ENCODE assay signal across 8 mouse cellular contexts in the genomic region with DNA sequence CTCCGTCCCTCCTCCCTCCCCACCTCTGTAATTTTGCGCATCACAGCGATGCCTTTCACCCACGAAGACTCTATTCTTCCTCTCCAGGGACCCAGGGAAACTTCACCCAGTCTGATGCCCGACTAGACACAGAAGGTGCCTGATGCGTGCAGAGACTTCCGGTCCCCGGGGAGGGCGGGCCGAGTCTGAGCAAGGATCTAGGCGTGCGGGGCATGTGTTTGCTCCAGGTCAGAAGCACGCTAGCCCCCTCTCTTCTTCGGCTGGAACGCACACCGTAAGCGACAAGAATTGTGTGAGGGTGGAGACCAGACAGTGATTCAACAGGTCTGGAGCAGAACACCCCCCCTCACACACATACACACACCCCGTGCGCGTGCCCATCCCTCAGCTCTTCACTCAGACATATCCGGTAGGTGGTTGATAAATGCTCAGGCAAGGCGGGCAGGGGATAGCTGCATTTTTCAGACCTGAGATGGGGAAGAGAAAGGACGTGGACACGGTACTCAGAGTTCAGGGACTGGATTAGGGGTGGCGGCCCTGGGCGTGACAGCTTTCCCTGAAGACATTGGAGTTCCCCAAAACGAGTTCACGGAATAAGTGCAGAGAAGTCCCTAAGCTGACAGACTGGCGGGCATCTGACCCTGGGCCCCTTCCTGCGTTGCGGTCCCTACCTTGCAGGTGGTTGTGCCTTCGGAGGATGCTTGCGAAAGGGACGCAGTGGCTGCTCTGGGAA. TPM values are rescaled to one million over a fixed set of nuclear protein-coding genes. Genes with fewer than 3 reads are reported as not detected.
DNase-seq lines count a peak whose midpoint lies in the region; ATAC-seq and TF ChIP-seq lines count a peak whose summit lies in the region.

No protein-coding gene starts in this region.

- H3K4me1 ChIP-seq in ES-Bruce4 (ENCODE audit: control insufficient read depth, insufficient read depth, low read length) = peaks cover 4% of the 10 kb centered on the region
- H3K4me1 ChIP-seq in forebrain, embryonic 12.5 days = peaks cover 31% of the 10 kb centered on the region
- peaks cover 25% of the 10 kb centered on the region for H3K4me1 ChIP-seq in kidney, embryonic 16.5 days (ENCODE audit: insufficient read depth, low read length)

- peak overlapping the region; percentile 2; the same call in 1 of the 2 replicates for H3K27ac ChIP-seq in ES-Bruce4 (ENCODE audit: insufficient read depth, low read length)
- no peak overlapping the region for H3K27ac ChIP-seq in forebrain, embryonic 12.5 days
- H3K27ac ChIP-seq in kidney, embryonic 16.5 days (ENCODE audit: low read length) = peak overlapping the region; percentile 76
- H3K27ac ChIP-seq in macrophage = peak overlapping the region; percentile 58

- peaks cover 4% of the 10 kb centered on the region; the same call in 1 of the 2 replicates for H3K79me2 ChIP-seq in macrophage (ENCODE audit: inconsistent target)

- peaks cover 13% of the 10 kb centered on the region for H3K36me3 ChIP-seq in ES-Bruce4 (ENCODE audit: control insufficient read depth, insufficient read depth, low read length, poor library complexity, severe bottlenecking)
- peaks cover 29% of the 10 kb centered on the region for H3K36me3 ChIP-seq in forebrain, embryonic 12.5 days (replicated peaks)
- peaks cover 28% of the 10 kb centered on the region for H3K36me3 ChIP-seq in kidney, embryonic 16.5 days (ENCODE audit: insufficient read depth, low read length)
- peaks cover 7% of the 10 kb centered on the region; the same call in 1 of the 2 replicates for H3K36me3 ChIP-seq in macrophage (ENCODE audit: inconsistent target)
- H3K36me3 ChIP-seq in splenic B cell, adult 2 months (ENCODE audit: control insufficient read depth, insufficient read depth, low read length, poor library complexity, severe bottlenecking) = peaks cover 14% of the 10 kb centered on the region

- 3% methylated on average over 34 of the region's 34 CpGs for WGBS in forebrain, embryonic 12.5 days
- under 1% methylated on average over 33 of the region's 34 CpGs for WGBS in kidney, embryonic 16.5 days
- WGBS in macrophage (ENCODE audit: missing documents) = 4% methylated on average over 33 of the region's 34 CpGs

- no peak for TF ChIP-seq POLR2A in ES-Bruce4 (IDR thresholded peaks at IDR 0.05; ENCODE audit: insufficient read depth, low read length)

- peak overlapping the region; percentile 70 for H3K4me3 ChIP-seq in ES-Bruce4 (ENCODE audit: low read depth, low read length)
- peak overlapping the region; percentile 28 for H3K4me3 ChIP-seq in forebrain, embryonic 12.5 days (replicated peaks)
- H3K4me3 ChIP-seq in kidney, embryonic 16.5 days (ENCODE audit: low read length) = peak overlapping the region; percentile 57
- H3K4me3 ChIP-seq in macrophage (ENCODE audit: inconsistent target) = peak overlapping the region; percentile 55

- no peaks in the 10 kb centered on the region for H3K27me3 ChIP-seq in ES-Bruce4 (ENCODE audit: control insufficient read depth, insufficient read depth, low read length, poor library complexity, severe bottlenecking)
- peaks cover 21% of the 10 kb centered on the region for H3K27me3 ChIP-seq in forebrain, embryonic 12.5 days
- no peaks in the 10 kb centered on the region for H3K27me3 ChIP-seq in kidney, embryonic 16.5 days (ENCODE audit: insufficient read depth, low read length)
- H3K27me3 ChIP-seq in splenic B cell, adult 2 months (ENCODE audit: control insufficient read depth, insufficient read depth, low read length, poor library complexity, severe bottlenecking) = no peaks in the 10 kb centered on the region

- no peak for TF ChIP-seq CTCF in ES-Bruce4 (IDR thresholded peaks at IDR 0.05; ENCODE audit: low read depth, low read length)

- DNase-seq in B cell, adult 2 months = peak; percentile 92 to 94
- peak; percentile 93 for DNase-seq in splenic B cell, adult 2 months (ENCODE audit: low read depth, low spot score)
- no peak for DNase-seq in ovary, postnatal 10 days (ENCODE audit: low spot score)
- no peak for DNase-seq in left cerebral cortex, adult 18-20 months (ENCODE audit: low spot score in 2 of 2)

- no peak for ATAC-seq in forebrain, embryonic 12.5 days (ENCODE audit: low FRiP score)
- ATAC-seq in kidney, embryonic 16.5 days (ENCODE audit: low FRiP score, low TSS enrichment) = no peak

- no peak for TF ChIP-seq EP300 in ES-Bruce4 (IDR thresholded peaks at IDR 0.05; ENCODE audit: insufficient read depth, low read depth, low read length)

- no peaks in the 10 kb centered on the region for H3K9me3 ChIP-seq in ES-Bruce4 (replicated peaks; ENCODE audit: control insufficient read depth, insufficient read depth, low read length, poor library complexity, severe bottlenecking)
- no peaks in the 10 kb centered on the region for H3K9me3 ChIP-seq in forebrain, embryonic 12.5 days
- H3K9me3 ChIP-seq in kidney, embryonic 16.5 days (ENCODE audit: low read length) = no peaks in the 10 kb centered on the region

- peak overlapping the region; percentile 59 for H3K9ac ChIP-seq in ES-Bruce4 (ENCODE audit: low read depth, poor library complexity, severe bottlenecking)
- peak overlapping the region; percentile 61 for H3K9ac ChIP-seq in forebrain, embryonic 12.5 days
- H3K9ac ChIP-seq in kidney, embryonic 16.5 days (replicated peaks; ENCODE audit: low read length) = peak overlapping the region; percentile 70

- peak overlapping the region; percentile 52 for H3K4me2 ChIP-seq in forebrain, embryonic 12.5 days
- peak overlapping the region; percentile 92 for H3K4me2 ChIP-seq in kidney, embryonic 16.5 days (replicated peaks; ENCODE audit: low read depth, low read length)

RNA-seq across cellular contexts. Expression of gene Mpv17l2, which starts 5.3 kb away (rescaled TPM):
- 17.7 and 19.1 TPM in 2 replicates for polyA plus RNA-seq in ES-Bruce4 (2011; ENCODE audit: insufficient read depth, insufficient read length, low read depth, missing spikeins)
- 33.2 and 34.5 TPM in 2 replicates for polyA plus RNA-seq in forebrain, embryonic 12.5 days (2016; fragmentation: Nextera tagmentation; extraction: Ambion mirVana)
- 57.0 and 60.4 TPM in 2 replicates for polyA plus RNA-seq in kidney, embryonic 16.5 days (2015; fragmentation: Nextera tagmentation; extraction: Ambion mirVana)
- 10 to 100 TPM in 9 of 26 experiments, 1 to 10 TPM in 13, not detected in 4; 1.0 to 18.7 (median 8.1) TPM for total RNA-seq in macrophage (2018; cell fraction: chromatin; rRNA removed)
- 10 to 100 TPM; 21.2 to 51.6 (median 33.0) TPM for total RNA-seq in macrophage (2018; cell fraction: cytosol; rRNA removed)
- total RNA-seq in macrophage (2018; cell fraction: nucleus; rRNA removed) = 10 to 100 TPM in 17 of 26 experiments, 1 to 10 TPM in 9; 2.6 to 29.3 (median 14.0) TPM
- polyA plus RNA-seq in macrophage (2018) = 26.0 to 40.2 TPM (median 29.3 TPM) in 3 replicates
- 10 to 100 TPM; 31.3 to 31.4 TPM for total RNA-seq in left cerebral cortex, adult 18-20 months (2021)

RNA-seq across cellular contexts. Expression of gene Pik3r2, which starts 10.5 kb away (rescaled TPM):
- 20.1 and 25.1 TPM in 2 replicates for polyA plus RNA-seq in ES-Bruce4 (2011; ENCODE audit: insufficient read depth, insufficient read length, low read depth, missing spikeins)
- 72.7 and 79.1 TPM in 2 replicates for polyA plus RNA-seq in forebrain, embryonic 12.5 days (2016; fragmentation: Nextera tagmentation; extraction: Ambion mirVana)
- 72.8 and 77.3 TPM in 2 replicates for polyA plus RNA-seq in kidney, embryonic 16.5 days (2015; fragmentation: Nextera tagmentation; extraction: Ambion mirVana)
- 10 to 100 TPM in 15 of 26 experiments, 1 to 10 TPM in 11; 2.0 to 45.1 (median 11.1) TPM for total RNA-seq in macrophage (2018; cell fraction: chromatin; rRNA removed)
- total RNA-seq in macrophage (2018; cell fraction: cytosol; rRNA removed) = 10 to 100 TPM; 14.9 to 33.2 (median 21.8) TPM
- 10 to 100 TPM in 16 of 26 experiments, 1 to 10 TPM in 10; 2.9 to 36.2 (median 12.5) TPM for total RNA-seq in macrophage (2018; cell fraction: nucleus; rRNA removed)
- 23.2 to 26.1 TPM (median 23.3 TPM) in 3 replicates for polyA plus RNA-seq in macrophage (2018)
- total RNA-seq in left cerebral cortex, adult 18-20 months (2021) = 100 to 1,000 TPM; 150 to 153 TPM

RNA-seq across cellular contexts. Expression of gene Rab3a, which starts 11.5 kb away (rescaled TPM):
- polyA plus RNA-seq in ES-Bruce4 (2011; ENCODE audit: insufficient read depth, insufficient read length, low read depth, missing spikeins) (6.2 and 6.3 TPM in 2 replicates), macrophage (2018) (3.2 to 5.2 TPM (median 3.7 TPM) in 3 replicates)
- 87.8 and 95.4 TPM in 2 replicates for polyA plus RNA-seq in forebrain, embryonic 12.5 days (2016; fragmentation: Nextera tagmentation; extraction: Ambion mirVana)
- 20.9 and 22.0 TPM in 2 replicates for polyA plus RNA-seq in kidney, embryonic 16.5 days (2015; fragmentation: Nextera tagmentation; extraction: Ambion mirVana)
- 10 to 100 TPM in 4 of 26 experiments, 1 to 10 TPM in 14, not detected in 8; 1.3 to 17.0 (median 3.9) TPM for total RNA-seq in macrophage (2018; cell fraction: chromatin; rRNA removed)
- total RNA-seq in macrophage (2018; cell fraction: cytosol; rRNA removed) = 1 to 10 TPM in 22 of 26 experiments, under 1 TPM in 4; 0.14 to 6.8 (median 4.3) TPM
- 10 to 100 TPM in 4 of 26 experiments, 1 to 10 TPM in 14, under 1 TPM in 5, not detected in 3; 0.40 to 12.9 (median 1.7) TPM for total RNA-seq in macrophage (2018; cell fraction: nucleus; rRNA removed)
- total RNA-seq in left cerebral cortex, adult 18-20 months (2021) = 100 to 1,000 TPM; 870 to 892 TPM

RNA-seq across cellular contexts. Expression of gene Mast3, which starts 38.9 kb away (rescaled TPM):
- 9.1 and 10.9 TPM in 2 replicates for polyA plus RNA-seq in ES-Bruce4 (2011; ENCODE audit: insufficient read depth, insufficient read length, low read depth, missing spikeins)
- polyA plus RNA-seq in forebrain, embryonic 12.5 days (2016; fragmentation: Nextera tagmentation; extraction: Ambion mirVana) = 14.5 and 16.8 TPM in 2 replicates
- polyA plus RNA-seq in kidney, embryonic 16.5 days (2015; fragmentation: Nextera tagmentation; extraction: Ambion mirVana) = 16.2 and 16.3 TPM in 2 replicates
- 100 to 1,000 TPM in 18 of 26 experiments, 10 to 100 TPM in 8; 21.9 to 301 (median 190) TPM for total RNA-seq in macrophage (2018; cell fraction: chromatin; rRNA removed)
- 10 to 100 TPM; 19.1 to 88.9 (median 67.2) TPM for total RNA-seq in macrophage (2018; cell fraction: cytosol; rRNA removed)
- 100 to 1,000 TPM in 16 of 26 experiments, 10 to 100 TPM in 10; 21.5 to 225 (median 122) TPM for total RNA-seq in macrophage (2018; cell fraction: nucleus; rRNA removed)
- 40.6 to 60.5 TPM (median 46.5 TPM) in 3 replicates for polyA plus RNA-seq in macrophage (2018)
- total RNA-seq in left cerebral cortex, adult 18-20 months (2021) = 100 to 1,000 TPM; 317 to 334 TPM

RNA-seq across cellular contexts. Expression of gene Il12rb1, which starts 42.2 kb away (rescaled TPM):
- 1.1 and 2.0 TPM in 2 replicates for polyA plus RNA-seq in ES-Bruce4 (2011; ENCODE audit: insufficient read depth, insufficient read length, low read depth, missing spikeins)
- not detected in 2 replicates for polyA plus RNA-seq in forebrain, embryonic 12.5 days (2016; fragmentation: Nextera tagmentation; extraction: Ambion mirVana)
- 0.05 and 0.12 TPM in 2 replicates for polyA plus RNA-seq in kidney, embryonic 16.5 days (2015; fragmentation: Nextera tagmentation; extraction: Ambion mirVana)
- 100 to 1,000 TPM in 1 of 26 experiments, 10 to 100 TPM in 10, 1 to 10 TPM in 12, under 1 TPM in 3; 0.47 to 109 (median 5.8) TPM for total RNA-seq in macrophage (2018; cell fraction: chromatin; rRNA removed)
- 10 to 100 TPM in 13 of 26 experiments, 1 to 10 TPM in 13; 1.1 to 78.6 (median 14.7) TPM for total RNA-seq in macrophage (2018; cell fraction: cytosol; rRNA removed)
- 100 to 1,000 TPM in 9 of 26 experiments, 10 to 100 TPM in 6, 1 to 10 TPM in 11; 3.4 to 198 (median 28.8) TPM for total RNA-seq in macrophage (2018; cell fraction: nucleus; rRNA removed)
- polyA plus RNA-seq in macrophage (2018) = 1.4 to 7.6 TPM (median 1.6 TPM) in 3 replicates
- under 1 TPM; 0.63 to 0.77 TPM for total RNA-seq in left cerebral cortex, adult 18-20 months (2021)

Comparison
In these comparisons a context has a peak if more than half of its experiments do, and no peak if none do; other contexts are left out.
1. DNase-seq: peak in B cell, adult 2 months (2 of 2) and splenic B cell, adult 2 months (single experiment); none in ovary, postnatal 10 days (single experiment) and left cerebral cortex, adult 18-20 months (0 of 2).
2. Peak in every context shown above with its lines, with median percentiles within 50 percentile points of each other: H3K4me3 ChIP-seq and H3K9ac ChIP-seq.